Mouse (Mus musculus): ENCODE results near the gene Slc45a2. TPM values are rescaled to one million over a fixed set of nuclear protein-coding genes. Genes with fewer than 3 reads are reported as not detected.

The Slc45a2 gene
- polyA plus RNA-seq, 1 experiment from 2014 or later: 0.06 TPM

DNA sequence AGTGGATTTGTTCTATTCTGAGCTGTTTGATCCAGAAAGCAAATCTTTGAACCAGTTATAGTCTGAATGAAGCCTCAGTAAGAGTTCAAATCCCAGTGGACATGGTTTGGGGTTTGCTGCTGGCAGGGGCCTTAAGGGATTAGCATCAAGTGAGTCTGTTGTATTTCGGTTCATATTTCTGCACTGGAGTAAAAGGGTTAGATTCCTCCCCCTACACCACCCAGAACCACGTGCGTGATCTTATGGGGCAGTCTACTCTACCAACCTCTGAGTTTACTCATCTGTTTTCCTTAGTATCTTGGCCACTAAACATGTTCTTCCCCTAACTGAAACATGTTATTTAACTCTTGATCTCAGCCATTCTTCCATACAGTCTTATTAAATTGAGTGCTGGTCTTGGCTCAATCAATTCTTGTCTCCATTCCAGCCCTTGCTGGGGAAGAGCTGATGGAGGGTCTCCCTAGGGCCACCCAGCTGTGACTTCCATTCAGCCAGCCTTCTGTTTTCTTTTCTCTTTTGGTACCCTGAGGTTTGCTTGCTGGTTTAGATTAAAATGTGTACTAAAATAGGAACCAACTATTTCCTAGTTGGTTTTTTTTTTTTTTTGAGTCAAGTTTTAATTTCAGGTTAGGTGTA, 75.3 kb downstream of the Slc45a2 start:
- no peaks in the 10 kb centered on the region for H3K4me1 ChIP-seq (replicated peaks; ENCODE audit: control insufficient read depth, insufficient read depth, low read length)
- no peak overlapping the region for H3K4me2 ChIP-seq (ENCODE audit: low read length)
- no peak overlapping the region for H3K27ac ChIP-seq (ENCODE audit: low read length)
- WGBS: 82% methylated on average over 3 of the region's 3 CpGs
- ATAC-seq: no peak
- H3K9ac ChIP-seq (replicated peaks; ENCODE audit: low read depth, low read length): no peak overlapping the region
- H3K9me3 ChIP-seq (ENCODE audit: control insufficient read depth, low read length): no peaks in the 10 kb centered on the region
- H3K27me3 ChIP-seq (replicated peaks; ENCODE audit: control insufficient read depth, insufficient read depth, low read length): no peaks in the 10 kb centered on the region
- H3K4me3 ChIP-seq (replicated peaks; ENCODE audit: low read length): no peak overlapping the region
- H3K36me3 ChIP-seq (ENCODE audit: control insufficient read depth, insufficient read depth): no peaks in the 10 kb centered on the region

Other genes starting within 250 kb of the Slc45a2 start
- gene C1qtnf3, start 48.4 kb upstream of the Slc45a2 start, polyA plus RNA-seq (2015; fragmentation: Nextera tagmentation; extraction: Ambion mirVana): 0.18 and 1.8 TPM in 2 replicates
- gene Amacr, start 19.0 kb upstream of the Slc45a2 start, polyA plus RNA-seq (2015; fragmentation: Nextera tagmentation; extraction: Ambion mirVana): 8.2 and 8.5 TPM in 2 replicates
- gene Rxfp3, start 37.3 kb downstream of the Slc45a2 start, polyA plus RNA-seq (2015; fragmentation: Nextera tagmentation; extraction: Ambion mirVana): 2.0 and 2.8 TPM in 2 replicates
- 0.84 and 1.1 TPM in 2 replicates for gene Adamts12, start 64.1 kb downstream of the Slc45a2 start, polyA plus RNA-seq (2015; fragmentation: Nextera tagmentation; extraction: Ambion mirVana)

All from forebrain, embryonic 16.5 days (tissue).